23 mouse cellular contexts compared by ENCODE assay signal in the genomic region with DNA sequence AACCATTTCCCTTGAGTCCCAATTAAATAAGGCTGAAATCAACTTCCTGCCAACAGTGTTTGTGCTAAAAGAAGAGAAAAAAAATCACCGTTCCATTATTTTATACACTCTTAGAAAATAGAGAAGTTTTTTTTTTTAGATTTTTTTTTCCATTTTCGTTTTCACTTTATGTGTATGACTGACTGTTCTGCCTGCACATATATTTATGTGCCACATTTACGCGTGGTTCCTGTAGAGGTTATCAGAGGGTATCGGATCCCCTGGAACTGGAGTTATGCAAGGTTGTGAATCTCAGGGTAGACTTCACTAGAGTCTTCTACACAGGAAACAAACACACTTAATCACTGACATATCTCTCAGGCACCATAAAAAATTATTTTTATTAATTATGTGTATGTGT. TPM values are rescaled to one million over a fixed set of nuclear protein-coding genes. Genes with fewer than 3 reads are reported as not detected.
DNase-seq lines count a peak whose midpoint lies in the region; ATAC-seq lines count a peak whose summit lies in the region.
"Had no signal": no experiment of that assay in that cellular context is flagged by ENCODE, and none has a peak within 500 bp of the region (broad histone marks: within the 10 kb centered on the region; RNA-seq: fewer than 3 reads in every experiment).

No protein-coding gene starts in this region.

- no peaks in the 10 kb centered on the region for H3K27me3 ChIP-seq in hindbrain, embryonic 11.5 days (ENCODE audit: control insufficient read depth, insufficient read depth, low read length)
- H3K27me3 ChIP-seq: CH12.LX; embryonic facial prominence, embryonic 13.5 days; hindbrain, embryonic 15.5 days; Patski had no signal

- H3K4me2 ChIP-seq in hindbrain, embryonic 11.5 days (replicated peaks; ENCODE audit: low read depth, low read length): no peak overlapping the region
- H3K4me2 ChIP-seq: embryonic facial prominence, embryonic 13.5 days; hindbrain, embryonic 15.5 days had no signal

- no peak overlapping the region for H3K4me3 ChIP-seq in hindbrain, embryonic 11.5 days (ENCODE audit: low read depth, low read length)
- H3K4me3 ChIP-seq: embryonic facial prominence, embryonic 13.5 days; gastrocnemius, adult 2 months; heart, embryonic 10.5 days; hindbrain, embryonic 15.5 days had no signal

- no peak overlapping the region for H3K27ac ChIP-seq in hindbrain, embryonic 11.5 days (ENCODE audit: low read depth, low read length)
- H3K27ac ChIP-seq: embryonic facial prominence, embryonic 13.5 days; gastrocnemius, adult 2 months; heart, embryonic 10.5 days; hindbrain, embryonic 15.5 days had no signal

- no peak for DNase-seq in retina, postnatal 1 day
- no peak for DNase-seq in hindbrain, embryonic 11.5 days (ENCODE audit: low spot score)
- no peak for DNase-seq in spleen, postnatal 14 days (ENCODE audit: low spot score in 2 of 2)
- DNase-seq: adrenal gland, adult 2 months; adrenal gland, postnatal 36 days; cerebellum, adult 11 months; cerebellum, adult 8-10 months; cerebellum, postnatal 25 days; gastrocnemius, adult 2 months; gastrocnemius, postnatal 36 days; heart, adult 18-20 months; heart, postnatal 10 days; heart, postnatal 4 days had no signal

- peak; percentile 22 for ATAC-seq in CD4-positive, CD25-positive, alpha-beta regulatory T cell, adult 4 months
- ATAC-seq in common myeloid progenitor, adult 5-6 weeks (replicated peaks; ENCODE audit: low read depth, poor library complexity, severe bottlenecking): peak; percentile 82
- ATAC-seq in inflammation-experienced regulatory T-cells, adult 6 months: peak; percentile 29
- peak; percentile 31; the same call in 1 of the 2 replicates for ATAC-seq in neutrophil, adult 5-6 weeks (ENCODE audit: extremely low read depth, insufficient number of reproducible peaks, low FRiP score, poor library complexity, severe bottlenecking)
- ATAC-seq in hindbrain, embryonic 11.5 days (ENCODE audit: low FRiP score): no peak
- ATAC-seq: forebrain, embryonic 14.5 days; Patski had no signal

- H3K9me3 ChIP-seq in hindbrain, embryonic 11.5 days (ENCODE audit: control insufficient read depth, low read length): no peaks in the 10 kb centered on the region
- H3K9me3 ChIP-seq: embryonic facial prominence, embryonic 13.5 days; heart, embryonic 10.5 days; hindbrain, embryonic 15.5 days had no signal

- H3K36me3 ChIP-seq in hindbrain, embryonic 11.5 days (ENCODE audit: control insufficient read depth, insufficient read depth, low read length): no peaks in the 10 kb centered on the region
- H3K36me3 ChIP-seq: embryonic facial prominence, embryonic 13.5 days; heart, embryonic 10.5 days; hindbrain, embryonic 15.5 days had no signal

- no peak overlapping the region for H3K9ac ChIP-seq in hindbrain, embryonic 11.5 days (ENCODE audit: low read depth, low read length)
- H3K9ac ChIP-seq: embryonic facial prominence, embryonic 13.5 days; hindbrain, embryonic 15.5 days had no signal

- no peaks in the 10 kb centered on the region for H3K4me1 ChIP-seq in hindbrain, embryonic 11.5 days (replicated peaks; ENCODE audit: control insufficient read depth, insufficient read depth, low read length)
- H3K4me1 ChIP-seq: heart, embryonic 10.5 days; hindbrain, embryonic 15.5 days had no signal

- 90% methylated on average over 5 of the region's 5 CpGs for WGBS in hindbrain, embryonic 11.5 days

RNA-seq across cellular contexts. Expression of a gene that starts 12.3 kb away (rescaled TPM):
- polyA plus RNA-seq in CD4-positive, CD25-positive, alpha-beta regulatory T cell, adult 4 months (2017; shearing (Covaris generic)): 10 to 100 TPM; 23.8 to 39.0 TPM
- 69.4 and 79.7 TPM in 2 replicates for total RNA-seq in common myeloid progenitor, adult 5-6 weeks (2017)
- 10 to 100 TPM; 38.6 to 41.5 (median 39.2) TPM for polyA plus RNA-seq in inflammation-experienced regulatory T-cells, adult 6 months (2017; shearing (Covaris generic))
- total RNA-seq in neutrophil, adult 5-6 weeks (2017): 58.4 and 60.2 TPM in 2 replicates
- 12.8 and 18.9 TPM in 2 replicates for polyA plus RNA-seq in hindbrain, embryonic 11.5 days (2014; fragmentation: Nextera tagmentation; extraction: Ambion mirVana)
